Mouse (Mus musculus) intestine, embryonic 14.5 days (tissue): ENCODE data around the gene Kndc1. TPM values are rescaled to one million over a fixed set of nuclear protein-coding genes. Genes with fewer than 3 reads are reported as not detected.
A peak's percentile ranks its signal among the peaks of the same experiment; 100 is the strongest.

Experiments used
- ATAC-seq: fragments of 200-750 bp; cut with Nextera tagmentation; replicated peaks from 2 replicates; pipeline ENCODE4 v1.8.0; 2017; ENCODE audit warnings: low read depth, moderate number of reproducible peaks, moderate TSS enrichment, moderate library complexity; ENCODE audit not compliant: low FRiP score, low TSS enrichment
- DNase-seq: peaks from one replicate; pipeline ENCODE4 v3.0.0-alpha.2; 2018; ENCODE audit warnings: low spot score
- H3K27ac ChIP-seq: fragments of 300-500 bp; sonication (generic); 2 replicates; pipeline ENCODE4 v1.5.1; 2014; ENCODE audit warnings: low read depth, mild to moderate bottlenecking, control low read depth
- H3K27me3 ChIP-seq: fragments of 300-500 bp; sonication (generic); replicated peaks from 2 replicates; pipeline ENCODE4 v1.6.1; 2014; ENCODE audit warnings: low read length, control low read depth; ENCODE audit not compliant: control insufficient read depth, insufficient read depth
- H3K36me3 ChIP-seq: fragments of 300-500 bp; sonication (generic); 2 replicates; pipeline ENCODE4 v1.6.1; 2014; ENCODE audit warnings: low read length, control low read depth; ENCODE audit not compliant: control insufficient read depth, insufficient read depth
- H3K4me1 ChIP-seq: fragments of 300-500 bp; sonication (generic); replicated peaks from 2 replicates; pipeline ENCODE4 v1.6.1; 2014; ENCODE audit warnings: low read length, control low read depth, mixed read lengths; ENCODE audit not compliant: control insufficient read depth, insufficient read depth
- H3K4me2 ChIP-seq: fragments of 300-500 bp; sonication (generic); 2 replicates; pipeline ENCODE4 v1.6.1; 2014; ENCODE audit warnings: low read length
- H3K4me3 ChIP-seq: fragments of 300-500 bp; sonication (generic); 2 replicates; pipeline ENCODE4 v1.5.1; 2014; ENCODE audit warnings: low read depth, low read length, control low read depth, mixed read lengths
- H3K9ac ChIP-seq: fragments of 300-500 bp; sonication (generic); 2 replicates; pipeline ENCODE4 v1.6.1; 2014; ENCODE audit warnings: mild to moderate bottlenecking, low read length
- H3K9me3 ChIP-seq: fragments of 300-500 bp; sonication (generic); 2 replicates; pipeline ENCODE4 v1.6.1; 2016; ENCODE audit warnings: low read length, control low read depth; ENCODE audit not compliant: control insufficient read depth
- WGBS: fragments of 180-500 bp; shearing (Covaris S2); extraction: QIAGEN DNeasy Blood & Tissue Kit; methylation state at CpG from one replicate; pipeline ENCODE4 v1.1.7; 2014; 5-methylcytosine and 5-hydroxymethylcytosine counted together
- polyA plus RNA-seq: library from polyadenylated mRNA; unstranded; fragments of >200 nt; fragmentation: Nextera tagmentation; extraction: Ambion mirVana; gene quantifications from 2 replicates; pipeline ENCODE4 v1.2.1, GENCODE M21; 2014

Gene Kndc1
- polyA plus RNA-seq, 1 experiment from 2014 or later = 0.20 TPM

GRCm38 (mm10) chr7:139974307-139974706, 79.8 kb downstream of the Kndc1 start:
- Histone ChIP-seq H3K27me3 (no peaks in the 10 kb centered on the region), H3K36me3 (no peaks in the 10 kb centered on the region), H3K9me3 (no peaks in the 10 kb centered on the region), H3K4me3 (no peak overlapping the region), H3K27ac (no peak overlapping the region), H3K9ac (no peak overlapping the region), H3K4me2 (no peak overlapping the region), H3K4me1 (no peaks in the 10 kb centered on the region; the same call in 1 of the 2 replicates)
- ATAC-seq (no peak), DNase-seq (no peak)
- 86% methylated on average over 10 of the region's 10 CpGs for WGBS

- Histone ChIP-seq H3K9ac (no peak overlapping the region), H3K4me3 (no peak overlapping the region), H3K36me3 (no peaks in the 10 kb centered on the region), H3K4me1 (no peaks in the 10 kb centered on the region; the same call in 1 of the 2 replicates), H3K27me3 (no peaks in the 10 kb centered on the region), H3K9me3 (no peaks in the 10 kb centered on the region), H3K27ac (no peak overlapping the region), H3K4me2 (no peak overlapping the region)
- ATAC-seq = no peak
- WGBS = 38% methylated on average over 5 of the region's 5 CpGs
- DNase-seq = no peak
Measured at GRCm38 (mm10) chr7:139975471-139975870, 81.0 kb downstream of the Kndc1 start.

GRCm38 (mm10) chr7:139978278-139978892, 83.9 kb downstream of the Kndc1 start, which contains the start of gene 6430531B16Rik:
TSS of gene 6430531B16Rik (minus strand) at chr7:139978755.
- peak; percentile 91 for ATAC-seq
- peak; percentile 84 for DNase-seq
- Histone ChIP-seq H3K27ac (no peak within 1 kb of the TSS), H3K27me3 (no peaks in the 10 kb centered on the region), H3K9ac (peak within 1 kb of the TSS; percentile 48), H3K36me3 (no peaks in the 10 kb centered on the region), H3K4me1 (no peaks in the 10 kb centered on the region; the same call in 1 of the 2 replicates), H3K4me2 (peak within 1 kb of the TSS; percentile 93), H3K9me3 (no peaks in the 10 kb centered on the region), H3K4me3 (peak within 1 kb of the TSS; percentile 59)
- WGBS = 4% methylated on average over 32 of the region's 32 CpGs

- H3K27ac ChIP-seq = no peak overlapping the region
- H3K4me1 ChIP-seq = no peaks in the 10 kb centered on the region; the same call in 1 of the 2 replicates
- no peaks in the 10 kb centered on the region for H3K36me3 ChIP-seq
- peak overlapping the region; percentile 93 for H3K4me2 ChIP-seq
- ATAC-seq = peak; percentile 42; the same call in 1 of the 2 replicates
- no peaks in the 10 kb centered on the region for H3K9me3 ChIP-seq
- H3K4me3 ChIP-seq = peak overlapping the region; percentile 59
- no peaks in the 10 kb centered on the region for H3K27me3 ChIP-seq
- peak; percentile 54 for DNase-seq
- peak overlapping the region; percentile 34; the same call in 1 of the 2 replicates for H3K9ac ChIP-seq
- WGBS = 38% methylated on average over 13 of the region's 13 CpGs
Measured at GRCm38 (mm10) chr7:139979011-139979719, 84.7 kb downstream of the Kndc1 start.

- Histone ChIP-seq H3K27ac (no peak overlapping the region), H3K9me3 (no peaks in the 10 kb centered on the region), H3K4me2 (no peak overlapping the region), H3K27me3 (no peaks in the 10 kb centered on the region), H3K9ac (no peak overlapping the region), H3K4me1 (no peaks in the 10 kb centered on the region; the same call in 1 of the 2 replicates), H3K4me3 (no peak overlapping the region), H3K36me3 (no peaks in the 10 kb centered on the region)
- no peak for ATAC-seq
- DNase-seq = no peak
- 55% methylated on average over 3 of the region's 3 CpGs for WGBS
Measured at GRCm38 (mm10) chr7:139980778-139981177, 86.3 kb downstream of the Kndc1 start.

GRCm38 (mm10) chr7:139982058-139982457, 87.6 kb downstream of the Kndc1 start:
- Histone ChIP-seq H3K4me3 (no peak overlapping the region), H3K27me3 (no peaks in the 10 kb centered on the region), H3K9ac (no peak overlapping the region), H3K4me2 (no peak overlapping the region), H3K27ac (no peak overlapping the region), H3K36me3 (no peaks in the 10 kb centered on the region), H3K4me1 (no peaks in the 10 kb centered on the region; the same call in 1 of the 2 replicates), H3K9me3 (no peaks in the 10 kb centered on the region)
- ATAC-seq (no peak), DNase-seq (no peak)
- 81% methylated on average over 11 of the region's 11 CpGs for WGBS

- 90% methylated on average over 11 of the region's 11 CpGs for WGBS
Measured at GRCm38 (mm10) chr7:139984505-139984904, 90.0 kb downstream of the Kndc1 start.

GRCm38 (mm10) chr7:139988272-139988671, 93.8 kb downstream of the Kndc1 start:
- 89% methylated on average over 9 of the region's 9 CpGs for WGBS

More at GRCm38 (mm10) chr7:139984505-139984904, 90.0 kb downstream of the Kndc1 start:
- no peak overlapping the region for H3K4me2 ChIP-seq
- no peak for DNase-seq
- H3K27me3 ChIP-seq = no peaks in the 10 kb centered on the region
- H3K27ac ChIP-seq = no peak overlapping the region
- no peaks in the 10 kb centered on the region for H3K4me1 ChIP-seq
- no peak for ATAC-seq
- H3K9ac ChIP-seq = no peak overlapping the region
- no peak overlapping the region for H3K4me3 ChIP-seq
- no peaks in the 10 kb centered on the region for H3K36me3 ChIP-seq
- no peaks in the 10 kb centered on the region for H3K9me3 ChIP-seq

More at GRCm38 (mm10) chr7:139988272-139988671, 93.8 kb downstream of the Kndc1 start:
- Histone ChIP-seq H3K4me2 (no peak overlapping the region), H3K27me3 (no peaks in the 10 kb centered on the region), H3K9me3 (no peaks in the 10 kb centered on the region), H3K27ac (no peak overlapping the region), H3K9ac (no peak overlapping the region), H3K4me3 (no peak overlapping the region), H3K4me1 (no peaks in the 10 kb centered on the region), H3K36me3 (no peaks in the 10 kb centered on the region)
- DNase-seq (no peak), ATAC-seq (no peak)
